Mouse (Mus musculus) spleen, adult 2 months (tissue): Measurements from ENCODE around the gene Dnmt3a. TPM values are rescaled to one million over a fixed set of nuclear protein-coding genes. Genes with fewer than 3 reads are reported as not detected.

Experiments used
- DNase-seq, 2 experiments: peaks; one replicate each; pipeline versions ENCODE4 v3.0.0 to v3.0.0-alpha.2; 2012 to 2021; ENCODE audit warnings: low spot score in 2 of 2, low read depth in 1 of 2
- H3K27ac ChIP-seq: fragments of 200-500 bp; 2 replicates; pipeline ENCODE4 v1.5.1; 2012; ENCODE audit warnings: low read length, inconsistent platforms; ENCODE audit not compliant: insufficient read depth
- H3K27me3 ChIP-seq: fragments of 200-500 bp; 2 replicates; pipeline ENCODE4 v1.6.1; 2012; ENCODE audit warnings: mild to moderate bottlenecking, moderate library complexity, low read length, inconsistent platforms; ENCODE audit not compliant: control insufficient read depth, insufficient read depth
- H3K36me3 ChIP-seq: fragments of 200-500 bp; 2 replicates; pipeline ENCODE4 v1.6.1; 2012; ENCODE audit warnings: mild to moderate bottlenecking, low read length, inconsistent platforms; ENCODE audit not compliant: control insufficient read depth, insufficient read depth
- H3K4me1 ChIP-seq: fragments of 200-500 bp; 2 replicates; pipeline ENCODE4 v1.6.1; 2011; ENCODE audit warnings: inconsistent platforms; ENCODE audit not compliant: control insufficient read depth, insufficient read depth, insufficient read length
- H3K4me3 ChIP-seq: fragments of 200-500 bp; 2 replicates; pipeline ENCODE4 v1.5.1; 2011; ENCODE audit warnings: mild to moderate bottlenecking, inconsistent platforms; ENCODE audit not compliant: insufficient read depth, insufficient read length; ENCODE audit errors: extremely low read depth
- CTCF ChIP-seq: fragments of 200-500 bp; IDR thresholded peaks from 2 replicates; pipeline ENCODE4 v1.5.1; 2011; ENCODE audit warnings: mild to moderate bottlenecking, inconsistent platforms; ENCODE audit not compliant: insufficient read depth, insufficient read length, insufficient replicate concordance; ENCODE audit errors: extremely low read depth
- POLR2A ChIP-seq: fragments of 200-500 bp; IDR thresholded peaks from 2 replicates; pipeline ENCODE4 v1.6.1; 2011; ENCODE audit warnings: low read depth, low read length, inconsistent platforms
- WGBS: fragments of 180-500 bp; shearing (Covaris S2); methylation state at CpG from one replicate; pipeline ENCODE4 v1.1.7; 2018; 5-methylcytosine and 5-hydroxymethylcytosine counted together
- polyA plus RNA-seq: library from polyadenylated mRNA; depleted of rRNA; stranded (reverse); fragments of >200 nt; gene quantifications from 2 replicates; pipeline ENCODE4 v1.2.3, GENCODE M21; 2012

Gene Dnmt3a
- polyA plus RNA-seq, 1 experiment = 19.3 TPM

GRCm38 (mm10) chr12:3870024-3870423, 64.2 kb downstream of the Dnmt3a start:
- Histone ChIP-seq H3K36me3 (peaks cover 9% of the 10 kb centered on the region), H3K4me1 (peaks cover 45% of the 10 kb centered on the region), H3K27ac (no peak overlapping the region), H3K4me3 (no peak overlapping the region), H3K27me3 (no peaks in the 10 kb centered on the region)
- WGBS = 87% methylated on average over 5 of the region's 5 CpGs
- no peak for DNase-seq
- TF ChIP-seq POLR2A (no peak), CTCF (no peak)

GRCm38 (mm10) chr12:3870859-3871462, 65.2 kb downstream of the Dnmt3a start:
- TF ChIP-seq POLR2A (no peak), CTCF (peak; percentile 43; the same call in 1 of the 2 replicates)
- H3K27ac ChIP-seq = peak overlapping the region; percentile 83
- peaks cover 8% of the 10 kb centered on the region for H3K36me3 ChIP-seq
- H3K27me3 ChIP-seq = no peaks in the 10 kb centered on the region
- peaks cover 45% of the 10 kb centered on the region for H3K4me1 ChIP-seq
- 7% methylated on average over 19 of the region's 19 CpGs for WGBS
- H3K4me3 ChIP-seq = no peak overlapping the region
- DNase-seq = peak; percentile 48 to 62

DNA sequence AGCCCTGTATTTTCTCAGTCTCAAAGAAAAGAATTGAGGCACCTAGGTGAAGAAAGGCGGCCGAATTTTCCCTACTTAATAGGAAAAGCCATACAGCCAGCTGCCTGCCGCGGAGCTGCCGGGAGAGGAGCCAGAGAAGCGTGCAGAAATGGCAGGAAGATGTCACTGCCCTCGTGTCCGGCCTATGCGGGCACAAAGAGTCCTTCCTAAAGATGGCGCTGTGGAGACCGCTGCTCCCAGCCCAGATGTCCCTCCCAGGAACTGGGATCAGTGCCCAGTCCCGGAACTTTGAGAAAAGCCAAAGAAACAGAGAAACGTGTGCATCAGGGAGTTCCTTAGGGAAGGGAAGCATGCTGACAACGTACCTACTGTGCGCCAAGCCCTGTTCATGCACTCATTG, 65.8 kb downstream of the Dnmt3a start:
- peak overlapping the region; percentile 83 for H3K27ac ChIP-seq
- DNase-seq = peak in 1 of 2 experiments; percentile 36
- H3K27me3 ChIP-seq = no peaks in the 10 kb centered on the region
- H3K36me3 ChIP-seq = peaks cover 4% of the 10 kb centered on the region; the same call in 1 of the 2 replicates
- TF ChIP-seq CTCF (0 out of 2 replicates have a peak, but pooled peaks have one; percentile 12), POLR2A (no peak)
- H3K4me3 ChIP-seq = no peak overlapping the region
- peaks cover 45% of the 10 kb centered on the region for H3K4me1 ChIP-seq
- WGBS = 54% methylated on average over 15 of the region's 15 CpGs

DNA sequence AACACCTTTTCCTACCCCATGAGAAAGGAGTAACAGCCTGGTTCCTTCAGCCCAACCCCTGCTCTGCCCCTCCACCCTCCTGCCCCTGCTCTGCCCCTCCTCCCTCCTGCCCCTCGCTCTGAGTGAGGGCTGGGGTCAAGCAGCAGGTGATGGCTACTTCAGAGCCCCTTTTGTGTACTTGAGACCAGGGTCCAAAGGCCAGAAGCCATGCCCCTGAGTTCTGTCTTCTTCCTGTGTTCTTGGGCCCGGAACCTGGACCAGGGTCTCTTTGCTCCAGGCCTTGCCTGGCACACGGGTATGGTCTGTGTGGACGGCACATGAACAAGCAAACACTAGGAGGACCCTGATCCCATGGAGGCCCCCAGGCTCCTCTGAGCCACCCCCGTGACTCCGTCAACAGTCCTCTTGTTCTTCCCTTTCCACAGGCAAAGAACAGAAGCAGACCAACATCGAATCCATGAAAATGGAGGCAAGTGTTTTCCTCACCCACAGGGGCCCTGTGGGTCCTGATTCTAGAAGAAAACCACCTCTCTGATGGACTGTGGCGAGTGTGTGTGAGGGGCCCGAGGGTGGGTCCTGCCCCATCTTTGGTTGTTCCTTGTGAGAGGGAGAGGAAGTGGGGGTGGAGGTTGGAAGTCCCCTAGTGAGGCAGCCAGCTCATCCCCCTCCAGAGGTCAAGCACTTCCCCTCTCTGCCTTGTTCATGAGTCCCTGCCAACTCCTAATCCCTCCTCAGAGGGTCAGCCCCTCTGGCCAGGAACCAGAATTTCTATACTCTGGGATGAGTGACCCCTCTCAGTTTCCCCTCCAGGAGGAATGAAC, 66.8 kb downstream of the Dnmt3a start:
- TF ChIP-seq CTCF (no peak), POLR2A (no peak)
- peaks cover 4% of the 10 kb centered on the region; the same call in 1 of the 2 replicates for H3K36me3 ChIP-seq
- 64% methylated on average over 9 of the region's 9 CpGs for WGBS
- peak overlapping the region; percentile 83 for H3K27ac ChIP-seq
- H3K4me3 ChIP-seq = no peak overlapping the region
- peak in 1 of 2 experiments; percentile 41 for DNase-seq
- H3K27me3 ChIP-seq = no peaks in the 10 kb centered on the region
- peaks cover 45% of the 10 kb centered on the region for H3K4me1 ChIP-seq

DNA sequence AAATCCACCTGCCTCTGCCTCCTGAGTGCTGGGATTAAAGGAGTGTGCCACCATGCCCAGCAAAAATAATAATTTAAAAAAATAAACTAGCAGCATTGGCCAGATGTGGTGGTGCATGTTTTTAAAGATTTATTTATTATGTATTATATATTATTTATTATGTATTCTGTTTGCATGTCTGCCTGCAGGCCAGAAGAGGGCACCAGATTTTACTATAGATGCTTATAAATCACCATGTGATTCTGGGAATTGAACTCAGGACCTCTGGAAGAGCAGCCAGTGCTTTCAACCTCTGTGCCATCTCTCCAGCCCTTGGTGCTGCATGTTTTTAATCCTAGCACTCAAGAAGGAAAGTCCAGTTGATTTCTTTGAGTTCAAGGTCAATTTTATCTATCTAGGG, 69.7 kb downstream of the Dnmt3a start:
- peaks cover 31% of the 10 kb centered on the region for H3K4me1 ChIP-seq
- no peak for TF ChIP-seq CTCF
- no peak for TF ChIP-seq POLR2A
- H3K27ac ChIP-seq = no peak overlapping the region
- no peak for DNase-seq
- no peaks in the 10 kb centered on the region for H3K27me3 ChIP-seq
- peaks cover 4% of the 10 kb centered on the region; the same call in 1 of the 2 replicates for H3K36me3 ChIP-seq
- no peak overlapping the region for H3K4me3 ChIP-seq

GRCm38 (mm10) chr12:3877376-3877775, 71.6 kb downstream of the Dnmt3a start:
- TF ChIP-seq CTCF = no peak
- TF ChIP-seq POLR2A = no peak
- no peak for DNase-seq
- peaks cover 14% of the 10 kb centered on the region; the same call in 1 of the 2 replicates for H3K4me1 ChIP-seq
- H3K36me3 ChIP-seq = peaks cover 6% of the 10 kb centered on the region; the same call in 1 of the 2 replicates
- H3K27me3 ChIP-seq = no peaks in the 10 kb centered on the region
- WGBS = 90% methylated on average over 4 of the region's 4 CpGs
- H3K4me3 ChIP-seq = no peak overlapping the region
- H3K27ac ChIP-seq = no peak overlapping the region
